Mouse (Mus musculus): ENCODE results near the gene Slc38a1. TPM values are rescaled to one million over a fixed set of nuclear protein-coding genes. Genes with fewer than 3 reads are reported as not detected.

Gene Slc38a1
- total and polyA plus RNA-seq, 3 experiments, result 0.03 TPM; not detected in 2

DNA sequence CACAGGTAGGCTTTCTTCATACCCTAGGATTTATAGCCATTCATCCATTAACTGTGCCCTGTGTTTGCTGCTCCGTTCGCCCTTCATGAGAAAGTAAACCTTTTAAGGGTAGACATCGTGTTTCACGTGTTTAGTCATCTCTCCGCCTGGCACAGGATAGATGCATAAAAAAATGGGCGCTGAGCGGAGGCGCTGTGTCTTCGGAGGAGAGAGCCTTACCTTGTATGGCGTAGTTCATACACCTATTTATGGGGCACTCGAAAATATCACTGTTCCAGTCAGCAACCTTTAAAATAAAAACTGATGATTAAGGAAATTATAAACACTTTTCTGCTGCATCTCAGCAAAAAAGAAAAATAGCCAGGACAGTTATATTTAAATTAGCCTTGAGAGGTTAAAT is 105.4 kb downstream of the Slc38a1 start:
- H3K27me3 ChIP-seq (ENCODE audit: control insufficient read depth in 1 of 2, insufficient read depth in 2 of 2, low read length in 2 of 2), result peaks cover 8 to 13% of the 10 kb centered on the region in 2 experiments
- DNase-seq (ENCODE audit: low read depth, low spot score), result no peak
- H3K4me1 ChIP-seq (ENCODE audit: control insufficient read depth in 1 of 2, insufficient read depth in 2 of 2, low read length in 2 of 2), result no peaks in the 10 kb centered on the region
- no peaks in the 10 kb centered on the region for H3K36me3 ChIP-seq (ENCODE audit: control insufficient read depth in 1 of 2, insufficient read depth in 2 of 2, low read length in 2 of 2)
- no peak overlapping the region for H3K9ac ChIP-seq (ENCODE audit: control insufficient read depth, low read depth, low read length, poor library complexity, severe bottlenecking)
- no peak overlapping the region for H3K4me3 ChIP-seq (ENCODE audit: control insufficient read depth in 1 of 2, insufficient read depth in 1 of 2, low read depth in 2 of 2, low read length in 2 of 2)
- TF ChIP-seq E2F4 (IDR thresholded peaks at IDR 0.05; ENCODE audit: borderline replicate concordance, low read depth, low read length) (no peak), USF1 (IDR thresholded peaks at IDR 0.05; ENCODE audit: low read depth, low read length) (no peak), TCF12 (IDR thresholded peaks at IDR 0.05; ENCODE audit: low read depth, low read length) (no peak)
- no peaks in the 10 kb centered on the region for H3K79me2 ChIP-seq (ENCODE audit: control insufficient read depth, insufficient read depth, low read length, poor library complexity)
- H3K9me3 ChIP-seq (replicated peaks; ENCODE audit: insufficient read depth, low read length), result no peaks in the 10 kb centered on the region
- H3K27ac ChIP-seq (ENCODE audit: control insufficient read depth, low read depth, low read length), result no peak overlapping the region

DNA sequence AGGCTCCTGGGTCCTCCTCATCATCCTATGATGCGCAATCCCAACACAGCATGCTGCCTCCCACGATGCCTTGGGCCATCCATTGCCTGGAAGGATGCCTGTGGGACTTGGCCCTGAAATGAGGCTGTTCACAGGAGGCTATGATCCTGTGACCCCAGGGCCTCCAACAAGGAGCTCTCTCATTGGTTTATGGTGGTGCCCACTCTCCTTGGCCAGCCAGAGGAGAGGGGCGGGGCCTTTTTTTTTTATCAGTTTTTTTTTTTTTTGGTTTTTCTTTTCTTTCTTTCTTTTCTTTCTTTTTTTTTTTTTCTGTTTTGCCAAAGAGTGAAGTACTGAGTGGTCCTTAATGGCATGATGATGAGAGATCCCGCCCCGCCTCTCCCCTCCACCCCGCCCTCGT is 106.3 kb downstream of the Slc38a1 start:
- no peaks in the 10 kb centered on the region for H3K4me1 ChIP-seq (ENCODE audit: control insufficient read depth in 1 of 2, insufficient read depth in 2 of 2, low read length in 2 of 2)
- DNase-seq (ENCODE audit: low read depth, low spot score), result no peak
- no peaks in the 10 kb centered on the region for H3K79me2 ChIP-seq (ENCODE audit: control insufficient read depth, insufficient read depth, low read length, poor library complexity)
- H3K36me3 ChIP-seq (ENCODE audit: control insufficient read depth in 1 of 2, insufficient read depth in 2 of 2, low read length in 2 of 2), result no peaks in the 10 kb centered on the region
- H3K27me3 ChIP-seq (ENCODE audit: control insufficient read depth in 1 of 2, insufficient read depth in 2 of 2, low read length in 2 of 2), result peaks cover 3 to 8% of the 10 kb centered on the region in 2 experiments
- no peak overlapping the region for H3K9ac ChIP-seq (ENCODE audit: control insufficient read depth, low read depth, low read length, poor library complexity, severe bottlenecking)
- H3K27ac ChIP-seq (ENCODE audit: control insufficient read depth, low read depth, low read length), result no peak overlapping the region
- no peak overlapping the region for H3K4me3 ChIP-seq (ENCODE audit: control insufficient read depth in 1 of 2, insufficient read depth in 1 of 2, low read depth in 2 of 2, low read length in 2 of 2)
- H3K9me3 ChIP-seq (replicated peaks; ENCODE audit: insufficient read depth, low read length), result no peaks in the 10 kb centered on the region
- TF ChIP-seq ZNF384 (IDR thresholded peaks at IDR 0.05; ENCODE audit: low read depth, low read length) (0 out of 2 replicates have a peak, but pooled peaks have one; percentile 20), RCOR1 (IDR thresholded peaks at IDR 0.05; ENCODE audit: low read depth, low read length) (no peak), SMC3 (IDR thresholded peaks at IDR 0.05; ENCODE audit: low read depth, low read length) (no peak), TBP (IDR thresholded peaks at IDR 0.05; ENCODE audit: low read depth, low read length) (no peak)

DNA sequence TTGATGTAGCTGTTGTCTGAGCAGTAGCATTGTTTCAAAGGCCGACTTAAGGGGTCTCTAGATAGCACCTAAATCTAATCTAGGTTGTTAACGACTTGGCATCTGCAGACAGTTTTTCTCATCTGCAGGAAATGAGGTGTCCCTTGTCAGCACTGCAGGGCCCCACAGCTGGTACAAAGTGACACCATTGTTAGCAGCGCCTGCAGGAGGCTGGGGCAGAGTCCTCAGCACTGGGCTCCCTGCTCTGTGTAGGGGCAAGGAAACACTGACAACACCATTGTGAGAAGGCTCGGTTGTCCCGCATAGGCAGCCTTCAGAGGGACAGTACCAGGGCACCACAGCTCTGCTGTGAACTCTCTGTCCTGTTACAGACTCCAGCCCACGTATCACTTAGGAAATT is 115.0 kb downstream of the Slc38a1 start:
- Histone ChIP-seq H3K4me1 (ENCODE audit: control insufficient read depth in 1 of 2, insufficient read depth in 2 of 2, low read length in 2 of 2) (no peaks in the 10 kb centered on the region), H3K9ac (ENCODE audit: control insufficient read depth, low read depth, low read length, poor library complexity, severe bottlenecking) (no peak overlapping the region), H3K79me2 (ENCODE audit: control insufficient read depth, insufficient read depth, low read length, poor library complexity) (no peaks in the 10 kb centered on the region), H3K27ac (ENCODE audit: control insufficient read depth, low read depth, low read length) (no peak overlapping the region), H3K36me3 (ENCODE audit: control insufficient read depth in 1 of 2, insufficient read depth in 2 of 2, low read length in 2 of 2) (no peaks in the 10 kb centered on the region), H3K27me3 (ENCODE audit: control insufficient read depth in 1 of 2, insufficient read depth in 2 of 2, low read length in 2 of 2) (peaks cover 7 to 21% of the 10 kb centered on the region in 2 experiments), H3K4me3 (ENCODE audit: control insufficient read depth in 1 of 2, insufficient read depth in 1 of 2, low read depth in 2 of 2, low read length in 2 of 2) (no peak overlapping the region), H3K9me3 (replicated peaks; ENCODE audit: insufficient read depth, low read length) (no peaks in the 10 kb centered on the region)
- DNase-seq (ENCODE audit: low read depth, low spot score), result no peak
- TF ChIP-seq CTCF (IDR thresholded peaks at IDR 0.05 in 2 of 3, conservative IDR thresholded peaks at IDR 0.05 in 1 of 3; ENCODE audit: control insufficient read depth in 1 of 3, insufficient read depth in 1 of 3, low read depth in 2 of 3, low read length in 3 of 3, poor library complexity in 1 of 3, severe bottlenecking in 1 of 3) (no peak), NRF1 (IDR thresholded peaks at IDR 0.05; ENCODE audit: insufficient read depth, low read depth, low read length, poor library complexity, severe bottlenecking) (no peak), TCF12 (IDR thresholded peaks at IDR 0.05; ENCODE audit: low read depth, low read length) (no peak), JUND (IDR thresholded peaks at IDR 0.05; ENCODE audit: low read depth, low read length) (no peak), UBTF (IDR thresholded peaks at IDR 0.05; ENCODE audit: borderline replicate concordance, insufficient read depth, low read depth, low read length) (no peak), GATA1 (IDR thresholded peaks at IDR 0.05; ENCODE audit: low read depth, low read length) (no peak), SMC3 (IDR thresholded peaks at IDR 0.05; ENCODE audit: low read depth, low read length) (no peak)

Measured in MEL (cell line).